ENCODE assay signal across 15 mouse cellular contexts in the genomic region with DNA sequence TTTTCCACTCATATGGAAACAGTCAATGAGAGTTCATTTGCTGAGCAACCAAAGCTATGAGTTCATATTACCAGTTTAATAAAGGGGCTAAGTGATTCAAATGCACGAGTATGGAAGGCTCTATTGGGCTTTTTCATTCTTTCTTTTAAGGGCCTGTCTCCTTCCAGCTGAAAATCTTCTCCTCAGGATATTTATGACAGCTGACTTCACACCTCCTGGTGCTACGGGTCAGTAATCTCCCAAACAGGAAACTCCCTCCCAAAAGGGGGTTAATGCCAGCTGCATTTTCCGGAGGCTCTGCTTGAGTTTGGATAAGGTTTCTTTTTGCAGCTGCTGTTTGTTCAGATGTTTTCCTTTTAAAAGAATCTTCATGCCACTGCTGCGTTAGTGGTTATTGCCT.
DNase-seq lines count a peak whose midpoint lies in the region; ATAC-seq and TF ChIP-seq lines count a peak whose summit lies in the region.
"Had no signal": no experiment of that assay in that cellular context is flagged by ENCODE, and none has a peak within 500 bp of the region (broad histone marks: within the 10 kb centered on the region; RNA-seq: fewer than 3 reads in every experiment).

No protein-coding gene starts in this region.

- H3K27ac ChIP-seq in hindbrain, embryonic 11.5 days (ENCODE audit: low read depth, low read length), result no peak overlapping the region
- no peak overlapping the region for H3K27ac ChIP-seq in hindbrain, embryonic 13.5 days
- H3K27ac ChIP-seq in embryonic facial prominence, embryonic 11.5 days (replicated peaks; ENCODE audit: low read depth, low read length), result no peak overlapping the region
- H3K27ac ChIP-seq in kidney, postnatal 0 days, result no peak overlapping the region
- H3K27ac ChIP-seq in forebrain, postnatal 0 days (ENCODE audit: low read depth, low read length), result no peak overlapping the region
- no peak overlapping the region for H3K27ac ChIP-seq in cerebellum, adult 2 months (ENCODE audit: insufficient read depth, low read length)
- H3K27ac ChIP-seq: heart, embryonic 15.5 days; intestine, embryonic 15.5 days; neural tube, embryonic 13.5 days had no signal

- H3K4me1 ChIP-seq in hindbrain, embryonic 11.5 days (replicated peaks; ENCODE audit: control insufficient read depth, insufficient read depth, low read length), result no peaks in the 10 kb centered on the region
- H3K4me1 ChIP-seq in hindbrain, embryonic 13.5 days (replicated peaks), result no peaks in the 10 kb centered on the region
- H3K4me1 ChIP-seq in embryonic facial prominence, embryonic 11.5 days (ENCODE audit: control insufficient read depth, insufficient read depth, low read length), result no peaks in the 10 kb centered on the region
- no peaks in the 10 kb centered on the region for H3K4me1 ChIP-seq in kidney, postnatal 0 days (replicated peaks; ENCODE audit: insufficient read depth, low read length)
- no peaks in the 10 kb centered on the region for H3K4me1 ChIP-seq in forebrain, postnatal 0 days (ENCODE audit: insufficient read depth)
- no peaks in the 10 kb centered on the region for H3K4me1 ChIP-seq in cerebellum, adult 2 months (ENCODE audit: control insufficient read depth, insufficient read depth, low read length)
- H3K4me1 ChIP-seq: heart, embryonic 15.5 days; intestine, embryonic 15.5 days; megakaryocyte, embryonic 14.5 days; neural tube, embryonic 13.5 days had no signal

- H3K4me2 ChIP-seq in hindbrain, embryonic 11.5 days (replicated peaks; ENCODE audit: low read depth, low read length), result no peak overlapping the region
- no peak overlapping the region for H3K4me2 ChIP-seq in hindbrain, embryonic 13.5 days
- no peak overlapping the region for H3K4me2 ChIP-seq in embryonic facial prominence, embryonic 11.5 days (ENCODE audit: low read depth, low read length)
- H3K4me2 ChIP-seq in kidney, postnatal 0 days (ENCODE audit: low read length), result no peak overlapping the region
- no peak overlapping the region for H3K4me2 ChIP-seq in forebrain, postnatal 0 days (ENCODE audit: low read depth)
- H3K4me2 ChIP-seq: heart, embryonic 15.5 days; intestine, embryonic 15.5 days; liver, embryonic 11.5 days; neural tube, embryonic 13.5 days had no signal

- 58% methylated on average over 4 of the region's 4 CpGs for WGBS in hindbrain, embryonic 11.5 days
- WGBS in hindbrain, embryonic 13.5 days, result 45% methylated on average over 4 of the region's 4 CpGs
- WGBS in embryonic facial prominence, embryonic 11.5 days, result 27% methylated on average over 4 of the region's 4 CpGs
- WGBS in kidney, postnatal 0 days, result 30% methylated on average over 4 of the region's 4 CpGs
- 41% methylated on average over 4 of the region's 4 CpGs for WGBS in forebrain, postnatal 0 days
- WGBS in cerebellum, adult 2 months, result 40% methylated on average over 4 of the region's 4 CpGs

- no peak for TF ChIP-seq CTCF in kidney, postnatal 0 days (IDR thresholded peaks at IDR 0.05; ENCODE audit: low read depth)
- TF ChIP-seq CTCF in forebrain, postnatal 0 days (IDR thresholded peaks at IDR 0.05; ENCODE audit: low read depth), result no peak
- TF ChIP-seq CTCF in cerebellum, adult 2 months (IDR thresholded peaks at IDR 0.05; ENCODE audit: borderline replicate concordance, insufficient read depth, low read depth, low read length), result no peak

- H3K27me3 ChIP-seq in hindbrain, embryonic 11.5 days (ENCODE audit: control insufficient read depth, insufficient read depth, low read length), result no peaks in the 10 kb centered on the region
- no peaks in the 10 kb centered on the region for H3K27me3 ChIP-seq in hindbrain, embryonic 13.5 days
- H3K27me3 ChIP-seq in embryonic facial prominence, embryonic 11.5 days (ENCODE audit: control insufficient read depth, insufficient read depth, low read length), result no peaks in the 10 kb centered on the region
- H3K27me3 ChIP-seq in kidney, postnatal 0 days (ENCODE audit: insufficient read depth, low read length), result no peaks in the 10 kb centered on the region
- H3K27me3 ChIP-seq in forebrain, postnatal 0 days (ENCODE audit: insufficient read depth, low read length), result no peaks in the 10 kb centered on the region
- H3K27me3 ChIP-seq in cerebellum, adult 2 months (ENCODE audit: control insufficient read depth, insufficient read depth, low read length), result no peaks in the 10 kb centered on the region
- H3K27me3 ChIP-seq: heart, embryonic 15.5 days; intestine, embryonic 15.5 days; megakaryocyte, embryonic 14.5 days; neural tube, embryonic 13.5 days had no signal

- no peaks in the 10 kb centered on the region for H3K9me3 ChIP-seq in hindbrain, embryonic 11.5 days (ENCODE audit: control insufficient read depth, low read length)
- no peaks in the 10 kb centered on the region for H3K9me3 ChIP-seq in hindbrain, embryonic 13.5 days
- H3K9me3 ChIP-seq in embryonic facial prominence, embryonic 11.5 days (replicated peaks; ENCODE audit: control insufficient read depth, low read length), result no peaks in the 10 kb centered on the region
- no peaks in the 10 kb centered on the region for H3K9me3 ChIP-seq in kidney, postnatal 0 days (replicated peaks; ENCODE audit: low read length)
- no peaks in the 10 kb centered on the region for H3K9me3 ChIP-seq in forebrain, postnatal 0 days (ENCODE audit: low read length)
- H3K9me3 ChIP-seq: heart, embryonic 15.5 days; intestine, embryonic 15.5 days; megakaryocyte, embryonic 14.5 days; neural tube, embryonic 13.5 days had no signal

- H3K4me3 ChIP-seq in hindbrain, embryonic 11.5 days (ENCODE audit: low read depth, low read length), result no peak overlapping the region
- no peak overlapping the region for H3K4me3 ChIP-seq in hindbrain, embryonic 13.5 days
- no peak overlapping the region for H3K4me3 ChIP-seq in embryonic facial prominence, embryonic 11.5 days (ENCODE audit: low read depth, low read length)
- no peak overlapping the region for H3K4me3 ChIP-seq in kidney, postnatal 0 days (replicated peaks; ENCODE audit: low read depth, low read length)
- no peak overlapping the region for H3K4me3 ChIP-seq in forebrain, postnatal 0 days (ENCODE audit: low read depth, low read length)
- H3K4me3 ChIP-seq in cerebellum, adult 2 months (replicated peaks; ENCODE audit: insufficient read depth, low read depth, low read length), result no peak overlapping the region
- H3K4me3 ChIP-seq: heart, embryonic 15.5 days; intestine, embryonic 15.5 days; megakaryocyte, embryonic 14.5 days; neural tube, embryonic 13.5 days had no signal

- no peak for TF ChIP-seq POLR2A in cerebellum, adult 2 months (IDR thresholded peaks at IDR 0.05; ENCODE audit: borderline replicate concordance, insufficient read depth, low read length)

- DNase-seq in hindbrain, embryonic 11.5 days (ENCODE audit: low spot score), result peak; percentile 5
- peak; percentile 40 for DNase-seq in embryonic facial prominence, embryonic 11.5 days (ENCODE audit: low spot score)
- DNase-seq in kidney, postnatal 0 days (ENCODE audit: low spot score), result peak; percentile 65
- peak; percentile 7 to 19 for DNase-seq in lung, postnatal 4 days
- DNase-seq in forebrain, postnatal 0 days, result no peak
- DNase-seq in cerebellum, adult 2 months, result no peak
- no peak for DNase-seq in retina, postnatal 1 day
- DNase-seq: cerebellum, postnatal 14 days; thymus, postnatal 4 days had no signal

- ATAC-seq in hindbrain, embryonic 11.5 days (ENCODE audit: low FRiP score), result no peak
- no peak for ATAC-seq in hindbrain, embryonic 13.5 days (ENCODE audit: low FRiP score)
- ATAC-seq in embryonic facial prominence, embryonic 11.5 days (replicated peaks; ENCODE audit: insufficient number of reproducible peaks, low FRiP score, low TSS enrichment, low read depth), result no peak
- ATAC-seq in kidney, postnatal 0 days (replicated peaks; ENCODE audit: low FRiP score, low read depth), result no peak
- ATAC-seq in forebrain, postnatal 0 days, result no peak
- ATAC-seq: intestine, embryonic 15.5 days had no signal

- no peak overlapping the region for H3K9ac ChIP-seq in hindbrain, embryonic 11.5 days (ENCODE audit: low read depth, low read length)
- H3K9ac ChIP-seq in hindbrain, embryonic 13.5 days, result no peak overlapping the region
- no peak overlapping the region for H3K9ac ChIP-seq in embryonic facial prominence, embryonic 11.5 days (replicated peaks; ENCODE audit: low read length)
- H3K9ac ChIP-seq in kidney, postnatal 0 days (ENCODE audit: low read depth, low read length), result no peak overlapping the region
- H3K9ac ChIP-seq in forebrain, postnatal 0 days, result no peak overlapping the region
- H3K9ac ChIP-seq: heart, embryonic 15.5 days; intestine, embryonic 15.5 days; neural tube, embryonic 13.5 days had no signal

- no peaks in the 10 kb centered on the region for H3K36me3 ChIP-seq in hindbrain, embryonic 11.5 days (ENCODE audit: control insufficient read depth, insufficient read depth, low read length)
- H3K36me3 ChIP-seq in hindbrain, embryonic 13.5 days, result no peaks in the 10 kb centered on the region
- H3K36me3 ChIP-seq in embryonic facial prominence, embryonic 11.5 days (replicated peaks; ENCODE audit: control insufficient read depth, insufficient read depth, low read depth, low read length), result no peaks in the 10 kb centered on the region
- no peaks in the 10 kb centered on the region for H3K36me3 ChIP-seq in kidney, postnatal 0 days (ENCODE audit: insufficient read depth, low read length)
- no peaks in the 10 kb centered on the region for H3K36me3 ChIP-seq in forebrain, postnatal 0 days (ENCODE audit: insufficient read depth)
- H3K36me3 ChIP-seq: heart, embryonic 15.5 days; intestine, embryonic 15.5 days; neural tube, embryonic 13.5 days had no signal

Comparison
In these comparisons a context has a peak if more than half of its experiments do, and no peak if none do; other contexts are left out.
1. DNase-seq: peak in hindbrain, embryonic 11.5 days (single experiment), embryonic facial prominence, embryonic 11.5 days (single experiment), kidney, postnatal 0 days (single experiment) and lung, postnatal 4 days (2 of 2); none in forebrain, postnatal 0 days (single experiment), cerebellum, adult 2 months (0 of 2) and retina, postnatal 1 day (single experiment).